Mouse (Mus musculus) heart, adult 11 months (tissue): Measurements from ENCODE around the gene Scml4.
A peak's percentile ranks its signal among the peaks of the same experiment; 100 is the strongest.

Source experiments
- DNase-seq: peaks from one replicate; pipeline ENCODE4 v3.0.0; 2022

Gene Scml4

DNA sequence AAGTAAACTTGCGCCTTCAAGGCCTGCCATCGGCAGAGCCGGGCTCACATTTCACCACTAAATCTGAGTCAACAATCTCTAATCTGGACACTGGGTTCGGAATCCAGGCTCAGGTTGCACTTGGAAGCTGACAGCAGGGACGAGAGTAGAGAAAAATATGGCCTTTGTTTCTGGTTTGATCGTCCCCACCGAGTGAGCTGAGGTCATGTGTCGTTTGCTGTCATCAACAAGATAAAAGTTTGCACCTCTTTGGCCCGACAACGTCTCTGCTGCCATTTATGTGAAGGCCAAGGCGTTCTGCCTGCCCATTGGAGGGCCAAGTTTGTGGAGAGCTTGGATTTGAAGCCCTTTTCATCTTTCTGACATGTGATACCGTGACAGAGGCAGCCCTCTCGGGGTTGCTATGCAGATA is 135.3 kb downstream of the Scml4 start:
- DNase-seq = peak; percentile 84

GRCm38 (mm10) chr10:42997278-42997677 is 137.1 kb downstream of the Scml4 start:
- no peak for DNase-seq

- peak; percentile 88 for DNase-seq
Observed at GRCm38 (mm10) chr10:42999324-42999723, 139.2 kb downstream of the Scml4 start.

GRCm38 (mm10) chr10:43001433-43001832 is 141.3 kb downstream of the Scml4 start:
- peak; percentile 74 for DNase-seq

- DNase-seq = peak; percentile 94
Observed at GRCm38 (mm10) chr10:43002066-43002678, 142.0 kb downstream of the Scml4 start.

- peak; percentile 89 for DNase-seq
Observed at GRCm38 (mm10) chr10:43002721-43003465, 142.7 kb downstream of the Scml4 start.

- DNase-seq = no peak
Observed at GRCm38 (mm10) chr10:43003466-43003757, 143.2 kb downstream of the Scml4 start.

GRCm38 (mm10) chr10:43004174-43004734 is 144.1 kb downstream of the Scml4 start:
- DNase-seq = peak; percentile 84

DNA sequence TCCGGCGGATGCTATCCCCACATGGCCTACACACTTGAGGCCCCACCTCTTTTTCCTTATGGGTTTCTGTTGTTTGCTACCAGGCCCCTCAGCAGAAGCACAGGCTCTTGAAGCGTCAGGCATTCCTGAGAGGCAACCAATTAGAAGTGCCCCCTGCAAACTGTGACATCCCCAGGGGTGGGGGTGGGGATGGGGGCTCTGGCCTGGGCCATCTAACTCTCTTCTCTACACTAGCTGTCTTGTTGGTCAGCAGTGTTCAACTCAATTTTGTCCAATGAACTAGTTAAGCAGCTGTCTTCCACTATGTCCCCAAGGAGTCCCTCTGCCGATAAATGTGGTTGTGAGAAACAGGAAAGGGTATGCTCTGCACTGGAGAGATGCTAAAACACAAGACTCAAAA is 144.9 kb downstream of the Scml4 start:
- peak; percentile 90 for DNase-seq

DNA sequence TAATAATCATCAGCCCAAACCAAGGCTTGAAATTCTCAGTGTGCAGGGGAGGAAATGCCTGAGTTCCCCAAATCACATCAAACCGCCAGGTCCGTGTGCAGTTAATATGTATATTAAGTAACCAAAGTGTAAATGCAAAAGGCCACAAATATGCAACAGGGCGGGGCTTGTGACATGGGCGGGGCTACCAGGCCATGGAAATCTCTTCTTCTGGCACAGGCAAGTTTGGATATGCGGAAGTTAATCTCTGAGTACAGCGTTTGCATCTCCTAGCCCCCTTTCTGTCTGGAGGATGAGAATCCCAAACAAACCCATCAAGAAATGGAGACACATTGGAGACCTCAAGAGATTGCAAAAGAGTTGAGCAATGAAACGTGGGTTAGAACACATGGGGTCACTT is 145.5 kb downstream of the Scml4 start:
- DNase-seq = peak; percentile 91

DNA sequence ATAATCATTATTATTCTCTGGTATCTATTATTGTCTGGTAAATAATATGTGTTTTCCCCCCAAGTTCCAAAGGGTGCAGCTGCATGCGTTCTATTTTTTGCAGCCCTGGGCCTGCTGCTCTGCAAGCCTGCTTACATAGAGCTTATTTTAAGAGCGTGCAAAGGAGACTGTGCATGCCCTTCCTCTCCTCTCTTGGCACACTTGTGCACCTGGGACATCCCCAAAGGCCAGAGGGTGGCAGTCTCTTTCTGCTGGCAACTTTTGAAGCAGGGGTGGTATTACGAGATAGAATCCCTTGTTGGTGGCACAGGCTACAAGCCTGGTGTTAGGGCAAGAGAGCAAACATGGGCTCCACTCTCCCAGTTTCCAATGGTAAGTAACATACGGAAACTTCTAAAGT is 146.4 kb downstream of the Scml4 start:
- peak; percentile 97 for DNase-seq

GRCm38 (mm10) chr10:43008116-43008515 is 147.9 kb downstream of the Scml4 start:
- DNase-seq = peak; percentile 96
